Mouse (Mus musculus) lung, postnatal 14 days (tissue): ENCODE measurements around the gene Gm27027.

Experiments used
- DNase-seq: peaks from one replicate; pipeline ENCODE4 v3.0.0; 2021

Gm27027 gene

GRCm38 (mm10) chr2:93996254-93996653 lies at the start of gene Gm27027:
Gene Gm27027 (minus strand): TSS chr2:93996354.
- no peak for DNase-seq

GRCm38 (mm10) chr2:94045411-94046090 lies 49.4 kb upstream of the Gm27027 start:
- no peak for DNase-seq

- DNase-seq, result no peak
Observed at GRCm38 (mm10) chr2:94044174-94044573, 48.0 kb upstream of the Gm27027 start.

GRCm38 (mm10) chr2:94043662-94044061 lies 47.5 kb upstream of the Gm27027 start:
- DNase-seq, result no peak

GRCm38 (mm10) chr2:94042461-94042860 lies 46.3 kb upstream of the Gm27027 start:
- no peak for DNase-seq

GRCm38 (mm10) chr2:94040391-94041125 lies 44.4 kb upstream of the Gm27027 start:
- no peak for DNase-seq

GRCm38 (mm10) chr2:94035428-94036331 lies 39.5 kb upstream of the Gm27027 start:
- peak; percentile 73 for DNase-seq

- DNase-seq, result no peak
Observed at GRCm38 (mm10) chr2:94030602-94031001, 34.4 kb upstream of the Gm27027 start.

GRCm38 (mm10) chr2:94024637-94025036 lies 28.5 kb upstream of the Gm27027 start:
- DNase-seq, result no peak

- DNase-seq, result peak; percentile 91
Observed at GRCm38 (mm10) chr2:94010335-94011291, 14.5 kb upstream of the Gm27027 start, which contains the start of gene Alkbh3. Gene Alkbh3 (minus strand): TSS chr2:94010807.

GRCm38 (mm10) chr2:94002331-94002730 lies 6.2 kb upstream of the Gm27027 start:
- DNase-seq, result peak; percentile 95

- no peak for DNase-seq
Observed at GRCm38 (mm10) chr2:94001918-94002317, 5.8 kb upstream of the Gm27027 start.

GRCm38 (mm10) chr2:94001411-94001810 lies 5.3 kb upstream of the Gm27027 start:
- DNase-seq, result peak; percentile 40

- no peak for DNase-seq
Observed at GRCm38 (mm10) chr2:93992810-93993209, 3.3 kb downstream of the Gm27027 start.

- DNase-seq, result no peak
Observed at GRCm38 (mm10) chr2:93992259-93992658, 3.9 kb downstream of the Gm27027 start.

- DNase-seq, result no peak
Observed at GRCm38 (mm10) chr2:93991336-93991735, 4.8 kb downstream of the Gm27027 start.

GRCm38 (mm10) chr2:93988440-93988839 lies 7.7 kb downstream of the Gm27027 start:
- DNase-seq, result no peak

- DNase-seq, result peak; percentile 65
Observed at GRCm38 (mm10) chr2:93982457-93983235, 13.5 kb downstream of the Gm27027 start.

GRCm38 (mm10) chr2:93979249-93980120 lies 16.7 kb downstream of the Gm27027 start:
- no peak for DNase-seq
